Mouse (Mus musculus): ENCODE measurements around the gene Gm826. TPM values are rescaled to one million over a fixed set of nuclear protein-coding genes. Genes with fewer than 3 reads are reported as not detected.

Gm826 gene
- total RNA-seq (2021): 1 to 10 TPM in 1 of 2 experiments, under 1 TPM in 1; 0.99 to 1.7 TPM
- long read RNA-seq, experiment 1, partial matches to known transcripts: 0 of 1 reads
- long read RNA-seq, experiment 1, other reads (novel, unspliced or antisense): 1 of 1 reads
- long read RNA-seq, experiment 2: 0 reads

- DNase-seq: peak; percentile 47 to 67
Observed at GRCm38 (mm10) chr2:160334111-160334661, at the start of gene Gm826. Gm826 (minus strand) TSS chr2:160334162.

- no peak for DNase-seq
Observed at GRCm38 (mm10) chr2:160383418-160383817, 49.5 kb upstream of the Gm826 start.

GRCm38 (mm10) chr2:160378271-160378670, 44.3 kb upstream of the Gm826 start:
- peak; percentile 40 to 66 for DNase-seq

GRCm38 (mm10) chr2:160376236-160376635, 42.3 kb upstream of the Gm826 start:
- no peak for DNase-seq

GRCm38 (mm10) chr2:160369653-160370420, 35.9 kb upstream of the Gm826 start:
- DNase-seq: no peak

- no peak for DNase-seq
Observed at GRCm38 (mm10) chr2:160368422-160369357, 34.7 kb upstream of the Gm826 start.

GRCm38 (mm10) chr2:160367448-160368208, 33.7 kb upstream of the Gm826 start:
- DNase-seq: peak; percentile 92

GRCm38 (mm10) chr2:160366980-160367338, 33.0 kb upstream of the Gm826 start, which contains the start of gene Mafb:
Mafb (minus strand) TSS chr2:160367065.
- peak; percentile 97 to 98 for DNase-seq

- peak; percentile 14 to 25 for DNase-seq
Observed at GRCm38 (mm10) chr2:160366111-160366979, 32.4 kb upstream of the Gm826 start.

- DNase-seq: peak; percentile 61 to 71
Observed at GRCm38 (mm10) chr2:160365107-160365911, 31.3 kb upstream of the Gm826 start.

GRCm38 (mm10) chr2:160364666-160365065, 30.7 kb upstream of the Gm826 start:
- no peak for DNase-seq

GRCm38 (mm10) chr2:160364128-160364650, 30.2 kb upstream of the Gm826 start:
- no peak for DNase-seq

- DNase-seq: no peak
Observed at GRCm38 (mm10) chr2:160363201-160363600, 29.2 kb upstream of the Gm826 start.

- no peak for DNase-seq
Observed at GRCm38 (mm10) chr2:160361442-160362121, 27.6 kb upstream of the Gm826 start.

GRCm38 (mm10) chr2:160360234-160360874, 26.4 kb upstream of the Gm826 start:
- no peak for DNase-seq

GRCm38 (mm10) chr2:160358896-160359295, 24.9 kb upstream of the Gm826 start:
- no peak for DNase-seq

- no peak for DNase-seq
Observed at GRCm38 (mm10) chr2:160357442-160357841, 23.5 kb upstream of the Gm826 start.

GRCm38 (mm10) chr2:160356132-160356531, 22.2 kb upstream of the Gm826 start:
- no peak for DNase-seq

Data from adrenal gland, postnatal 36 days (tissue).